Mouse (Mus musculus) hindbrain, embryonic 14.5 days (tissue): Measurements from ENCODE around the gene H2-Q6. TPM values are rescaled to one million over a fixed set of nuclear protein-coding genes. Genes with fewer than 3 reads are reported as not detected.
"Not testable (repeated sequence)": the region's sequence is repeated elsewhere in the genome, so short reads cannot be mapped to it uniquely, and the experiment has no call there.

Experiments used
- ATAC-seq: fragments of 200-750 bp; cut with Nextera tagmentation; 2 replicates; pipeline ENCODE4 v1.8.0; 2017; ENCODE audit warnings: moderate number of reproducible peaks, mild to moderate bottlenecking, moderate TSS enrichment, moderate library complexity; ENCODE audit not compliant: low FRiP score
- DNase-seq: peaks from one replicate; pipeline ENCODE4 v3.0.0-alpha.2; 2015; ENCODE audit warnings: low spot score
- H3K27ac ChIP-seq: fragments of 300-500 bp; sonication (generic); 2 replicates; pipeline ENCODE4 v1.5.1; 2014; ENCODE audit warnings: mild to moderate bottlenecking, moderate library complexity
- H3K27me3 ChIP-seq: fragments of 300-500 bp; sonication (generic); 2 replicates; pipeline ENCODE4 v1.6.1; 2014; ENCODE audit warnings: mild to moderate bottlenecking, low read length, mixed read lengths; ENCODE audit not compliant: control insufficient read depth, insufficient read depth
- H3K36me3 ChIP-seq: fragments of 300-500 bp; sonication (generic); replicated peaks from 2 replicates; pipeline ENCODE4 v1.6.1; 2014; ENCODE audit not compliant: control insufficient read depth, insufficient read depth
- H3K4me1 ChIP-seq: fragments of 300-500 bp; sonication (generic); replicated peaks from 2 replicates; pipeline ENCODE4 v1.6.1; 2014; ENCODE audit warnings: antibody characterized with exemption, low read length, mixed read lengths; ENCODE audit not compliant: control insufficient read depth, insufficient read depth
- H3K4me2 ChIP-seq: fragments of 300-500 bp; sonication (generic); replicated peaks from 2 replicates; pipeline ENCODE4 v1.6.1; 2014; ENCODE audit warnings: mild to moderate bottlenecking, moderate library complexity
- H3K4me3 ChIP-seq: fragments of 300-500 bp; sonication (generic); replicated peaks from 2 replicates; pipeline ENCODE4 v1.5.1; 2014; ENCODE audit warnings: mild to moderate bottlenecking, low read length
- H3K9ac ChIP-seq: fragments of 300-500 bp; sonication (generic); 2 replicates; pipeline ENCODE4 v1.6.1; 2014
- H3K9me3 ChIP-seq: fragments of 300-500 bp; sonication (generic); 2 replicates; pipeline ENCODE4 v1.6.1; 2016; ENCODE audit warnings: low read length; ENCODE audit not compliant: control insufficient read depth
- WGBS: fragments of 180-500 bp; shearing (Covaris S2); extraction: QIAGEN DNeasy Blood & Tissue Kit; methylation state at CpG from one replicate; pipeline ENCODE4 v1.1.7; 2014; 5-methylcytosine and 5-hydroxymethylcytosine counted together
- polyA plus RNA-seq: library from polyadenylated mRNA; unstranded; fragments of >200 nt; fragmentation: Nextera tagmentation; extraction: Ambion mirVana; gene quantifications from 2 replicates; pipeline ENCODE4 v1.2.1, GENCODE M21; 2014

Gene H2-Q6
- 0.44 and 0.71 TPM in 2 replicates for polyA plus RNA-seq

GRCm38 (mm10) chr17:35424624-35425416 is at the start of gene H2-Q6:
Gene H2-Q6 (plus strand): TSS chr17:35424850.
- not testable (repeated sequence) for H3K4me1 ChIP-seq, H3K36me3 ChIP-seq, H3K9me3 ChIP-seq, H3K27ac ChIP-seq
- Histone ChIP-seq H3K27me3 (peaks cover 27% of the 10 kb centered on the region), H3K9ac (0 out of 2 replicates have a peak within 1 kb of the TSS, but pooled peaks have one; percentile 34), H3K4me2 (peak within 1 kb of the TSS; percentile 66), H3K4me3 (peak within 1 kb of the TSS; percentile 36)
- WGBS, result under 1% methylated on average over 51 of the region's 66 CpGs
- peak; percentile 71 for ATAC-seq
- peak; percentile 41 for DNase-seq

GRCm38 (mm10) chr17:35379369-35379728 is 45.3 kb upstream of the H2-Q6 start, which contains the start of gene H2-Q4:
Gene H2-Q4 (plus strand): TSS chr17:35379617.
- 0% methylated on average over 16 of the region's 16 CpGs for WGBS
- H3K9me3 ChIP-seq, result no peaks in the 10 kb centered on the region
- ATAC-seq, result peak; percentile 69

GRCm38 (mm10) chr17:35379729-35380451 is 44.8 kb upstream of the H2-Q6 start:
- H3K9ac ChIP-seq, result peak overlapping the region; percentile 49
- H3K27ac ChIP-seq, result no peak overlapping the region
- ATAC-seq (peak; percentile 37; the same call in 1 of the 2 replicates), DNase-seq (peak; percentile 24)
- peaks cover 15% of the 10 kb centered on the region; the same call in 1 of the 2 replicates for H3K27me3 ChIP-seq
- peaks cover 4% of the 10 kb centered on the region for H3K4me1 ChIP-seq
- peak overlapping the region; percentile 93 for H3K4me2 ChIP-seq
- peak overlapping the region; percentile 50 for H3K4me3 ChIP-seq
- H3K9me3 ChIP-seq, result no peaks in the 10 kb centered on the region
- no peaks in the 10 kb centered on the region for H3K36me3 ChIP-seq
- WGBS, result under 1% methylated on average over 66 of the region's 70 CpGs

More at GRCm38 (mm10) chr17:35379369-35379728, 45.3 kb upstream of the H2-Q6 start, which contains the start of gene H2-Q4:
- DNase-seq, result peak; percentile 70
- no peaks in the 10 kb centered on the region for H3K36me3 ChIP-seq
- H3K4me2 ChIP-seq, result peak within 1 kb of the TSS; percentile 93
- H3K27ac ChIP-seq, result no peak within 1 kb of the TSS
- peaks cover 4% of the 10 kb centered on the region for H3K4me1 ChIP-seq
- H3K9ac ChIP-seq, result peak within 1 kb of the TSS; percentile 49
- H3K27me3 ChIP-seq, result peaks cover 15% of the 10 kb centered on the region; the same call in 1 of the 2 replicates
- H3K4me3 ChIP-seq, result peak within 1 kb of the TSS; percentile 50

GRCm38 (mm10) chr17:35389796-35390195 is 34.9 kb upstream of the H2-Q6 start:
- ATAC-seq, H3K9me3 ChIP-seq, H3K4me2 ChIP-seq, H3K27ac ChIP-seq, H3K27me3 ChIP-seq, H3K4me3 ChIP-seq, H3K36me3 ChIP-seq, H3K9ac ChIP-seq, H3K4me1 ChIP-seq: not testable (repeated sequence)
- 6% methylated on average over 7 of the region's 7 CpGs for WGBS
- peak; percentile 37 for DNase-seq

GRCm38 (mm10) chr17:35392671-35393070 is 32.0 kb upstream of the H2-Q6 start:
- H3K27ac ChIP-seq, H3K36me3 ChIP-seq, H3K9me3 ChIP-seq, H3K27me3 ChIP-seq, H3K9ac ChIP-seq, ATAC-seq, H3K4me3 ChIP-seq, H3K4me2 ChIP-seq, H3K4me1 ChIP-seq: not testable (repeated sequence)
- DNase-seq, result peak; percentile 2
- 80% methylated on average over 2 of the region's 2 CpGs for WGBS

GRCm38 (mm10) chr17:35393864-35394800 is 30.5 kb upstream of the H2-Q6 start:
- H3K4me1 ChIP-seq, H3K27ac ChIP-seq, H3K27me3 ChIP-seq, H3K9ac ChIP-seq, H3K36me3 ChIP-seq, H3K9me3 ChIP-seq: not testable (repeated sequence)
- peak overlapping the region; percentile 25 for H3K4me3 ChIP-seq
- ATAC-seq, result peak; percentile 80
- 2% methylated on average over 52 of the region's 75 CpGs for WGBS
- peak overlapping the region; percentile 49 for H3K4me2 ChIP-seq
- DNase-seq, result peak; percentile 17

- not testable (repeated sequence) for H3K36me3 ChIP-seq, ATAC-seq, DNase-seq, H3K27ac ChIP-seq, H3K27me3 ChIP-seq, H3K9ac ChIP-seq, H3K4me2 ChIP-seq, H3K4me3 ChIP-seq, H3K4me1 ChIP-seq, H3K9me3 ChIP-seq
- 95% methylated on average over 2 of the region's 2 CpGs for WGBS
These were observed 27.7 kb upstream of the H2-Q6 start for GRCm38 (mm10) chr17:35396956-35397355.

- H3K4me3 ChIP-seq, DNase-seq, H3K4me1 ChIP-seq, H3K4me2 ChIP-seq, H3K36me3 ChIP-seq, H3K9ac ChIP-seq, H3K9me3 ChIP-seq, ATAC-seq, H3K27me3 ChIP-seq, H3K27ac ChIP-seq: not testable (repeated sequence)
- WGBS, result no CpG with 5 or more reads among the region's 1 CpGs
These were observed 11.6 kb upstream of the H2-Q6 start for GRCm38 (mm10) chr17:35413057-35413456.
